Comparison of ENCODE assay signal across 22 mouse cellular contexts in genomic region chr6:94020566-94020965, GRCm38 (mm10).
A peak's percentile ranks its signal among the peaks of the same experiment; 100 is the strongest.
DNase-seq lines count a peak whose midpoint lies in the region; ATAC-seq and TF ChIP-seq lines count a peak whose summit lies in the region.
"Had no signal": no experiment of that assay in that cellular context is flagged by ENCODE, and none has a peak within 500 bp of the region (broad histone marks: within the 10 kb centered on the region; RNA-seq: fewer than 3 reads in every experiment).

No protein-coding gene starts in this region.

- H3K9ac ChIP-seq in hindbrain, postnatal 0 days (replicated peaks; ENCODE audit: low read length) = no peak overlapping the region
- no peak overlapping the region for H3K9ac ChIP-seq in hindbrain, embryonic 16.5 days (ENCODE audit: low read depth, low read length)
- H3K9ac ChIP-seq in midbrain, embryonic 14.5 days (replicated peaks; ENCODE audit: low read length) = no peak overlapping the region
- no peak overlapping the region for H3K9ac ChIP-seq in midbrain, embryonic 13.5 days (replicated peaks)
- H3K9ac ChIP-seq: embryonic facial prominence, embryonic 13.5 days; forebrain, embryonic 12.5 days; heart, embryonic 15.5 days; hindbrain, embryonic 13.5 days had no signal

- no peak for ATAC-seq in hindbrain, postnatal 0 days
- ATAC-seq in hindbrain, embryonic 16.5 days = no peak
- no peak for ATAC-seq in midbrain, embryonic 14.5 days (ENCODE audit: low FRiP score, low TSS enrichment)
- ATAC-seq in midbrain, embryonic 13.5 days = no peak
- ATAC-seq: Patski had no signal

- H3K36me3 ChIP-seq in hindbrain, postnatal 0 days (ENCODE audit: insufficient read depth, low read length) = no peaks in the 10 kb centered on the region
- H3K36me3 ChIP-seq in hindbrain, embryonic 16.5 days (ENCODE audit: control insufficient read depth, insufficient read depth, low read length) = no peaks in the 10 kb centered on the region
- H3K36me3 ChIP-seq in midbrain, embryonic 14.5 days (ENCODE audit: control insufficient read depth, insufficient read depth, low read length) = no peaks in the 10 kb centered on the region
- H3K36me3 ChIP-seq in midbrain, embryonic 13.5 days = no peaks in the 10 kb centered on the region
- H3K36me3 ChIP-seq: embryonic facial prominence, embryonic 13.5 days; forebrain, embryonic 12.5 days; heart, embryonic 15.5 days; hindbrain, embryonic 13.5 days had no signal

- no peak overlapping the region for H3K4me2 ChIP-seq in hindbrain, postnatal 0 days (ENCODE audit: low read depth, low read length)
- H3K4me2 ChIP-seq in hindbrain, embryonic 16.5 days (ENCODE audit: low read length) = no peak overlapping the region
- no peak overlapping the region for H3K4me2 ChIP-seq in midbrain, embryonic 14.5 days (ENCODE audit: low read length)
- H3K4me2 ChIP-seq in midbrain, embryonic 13.5 days (replicated peaks) = no peak overlapping the region
- H3K4me2 ChIP-seq: embryonic facial prominence, embryonic 13.5 days; forebrain, embryonic 12.5 days; heart, embryonic 11.5 days; heart, embryonic 15.5 days; hindbrain, embryonic 13.5 days had no signal

- no peak overlapping the region for H3K4me3 ChIP-seq in hindbrain, postnatal 0 days (ENCODE audit: low read length)
- H3K4me3 ChIP-seq in hindbrain, embryonic 16.5 days (ENCODE audit: low read length) = no peak overlapping the region
- H3K4me3 ChIP-seq in midbrain, embryonic 14.5 days (replicated peaks; ENCODE audit: low read depth, low read length) = no peak overlapping the region
- H3K4me3 ChIP-seq in midbrain, embryonic 13.5 days (replicated peaks) = no peak overlapping the region
- H3K4me3 ChIP-seq: embryonic facial prominence, embryonic 13.5 days; forebrain, embryonic 12.5 days; heart, adult 2 months; heart, embryonic 15.5 days; hindbrain, embryonic 13.5 days had no signal

- H3K4me1 ChIP-seq in hindbrain, postnatal 0 days (ENCODE audit: insufficient read depth, low read length) = no peaks in the 10 kb centered on the region
- no peaks in the 10 kb centered on the region for H3K4me1 ChIP-seq in hindbrain, embryonic 16.5 days (ENCODE audit: control insufficient read depth, insufficient read depth, low read depth, low read length)
- 0 out of 2 replicates have a peak, but pooled peaks cover 6% of the 10 kb centered on the region for H3K4me1 ChIP-seq in midbrain, embryonic 14.5 days (ENCODE audit: control insufficient read depth, insufficient read depth, low read length)
- H3K4me1 ChIP-seq in midbrain, embryonic 13.5 days (replicated peaks) = peaks cover 12% of the 10 kb centered on the region
- H3K4me1 ChIP-seq: heart, embryonic 15.5 days had no signal

- WGBS in hindbrain, postnatal 0 days = 35% methylated on average over 4 of the region's 4 CpGs
- 37% methylated on average over 4 of the region's 4 CpGs for WGBS in hindbrain, embryonic 16.5 days
- 31% methylated on average over 4 of the region's 4 CpGs for WGBS in midbrain, embryonic 14.5 days
- 42% methylated on average over 4 of the region's 4 CpGs for WGBS in midbrain, embryonic 13.5 days

- no peak overlapping the region for H3K27ac ChIP-seq in hindbrain, postnatal 0 days
- no peak overlapping the region for H3K27ac ChIP-seq in hindbrain, embryonic 16.5 days (ENCODE audit: low read depth, low read length)
- H3K27ac ChIP-seq in midbrain, embryonic 14.5 days (replicated peaks; ENCODE audit: low read depth, low read length) = no peak overlapping the region
- H3K27ac ChIP-seq in midbrain, embryonic 13.5 days = no peak overlapping the region
- H3K27ac ChIP-seq: embryonic facial prominence, embryonic 13.5 days; forebrain, embryonic 12.5 days; heart, adult 2 months; heart, embryonic 15.5 days; hindbrain, embryonic 13.5 days had no signal

- TF ChIP-seq CTCF in hindbrain, postnatal 0 days (IDR thresholded peaks at IDR 0.05; ENCODE audit: low read depth) = no peak

- peak; percentile 47 for DNase-seq in hindbrain, postnatal 0 days (ENCODE audit: low spot score)
- peak; percentile 63 for DNase-seq in midbrain, embryonic 14.5 days
- DNase-seq in right cerebral cortex, postnatal 10 days (ENCODE audit: low spot score in 2 of 2) = peak; percentile 31 to 35
- no peak for DNase-seq in right cerebral cortex, postnatal 14 days
- no peak for DNase-seq in cerebellum, adult 11-12 months
- DNase-seq: adrenal gland, adult 2 months; adrenal gland, postnatal 36 days; cerebellum, adult 18-20 months; cerebellum, adult 9-11 months; cerebellum, postnatal 36 days; gastrocnemius, postnatal 10 days; heart, adult 2 months; heart, postnatal 14 days had no signal

- H3K27me3 ChIP-seq in hindbrain, postnatal 0 days (ENCODE audit: insufficient read depth, low read length) = no peaks in the 10 kb centered on the region
- H3K27me3 ChIP-seq in hindbrain, embryonic 16.5 days (replicated peaks; ENCODE audit: control insufficient read depth, insufficient read depth, low read length) = no peaks in the 10 kb centered on the region
- H3K27me3 ChIP-seq in midbrain, embryonic 14.5 days (ENCODE audit: control insufficient read depth, insufficient read depth, low read length) = no peaks in the 10 kb centered on the region
- no peaks in the 10 kb centered on the region for H3K27me3 ChIP-seq in midbrain, embryonic 13.5 days
- H3K27me3 ChIP-seq: CH12.LX; embryonic facial prominence, embryonic 13.5 days; forebrain, embryonic 12.5 days; heart, embryonic 15.5 days; hindbrain, embryonic 13.5 days; Patski had no signal

- no peaks in the 10 kb centered on the region for H3K9me3 ChIP-seq in hindbrain, postnatal 0 days (ENCODE audit: low read length)
- H3K9me3 ChIP-seq in hindbrain, embryonic 16.5 days (ENCODE audit: control insufficient read depth, low read length) = no peaks in the 10 kb centered on the region
- H3K9me3 ChIP-seq in midbrain, embryonic 14.5 days (ENCODE audit: control insufficient read depth, low read length) = no peaks in the 10 kb centered on the region
- no peaks in the 10 kb centered on the region for H3K9me3 ChIP-seq in midbrain, embryonic 13.5 days
- H3K9me3 ChIP-seq: embryonic facial prominence, embryonic 13.5 days; forebrain, embryonic 12.5 days; heart, embryonic 15.5 days; hindbrain, embryonic 13.5 days had no signal

Comparison
In these comparisons a context has a peak if more than half of its experiments do, and no peak if none do; other contexts are left out.
1. DNase-seq: peak in hindbrain, postnatal 0 days (single experiment), midbrain, embryonic 14.5 days (single experiment) and right cerebral cortex, postnatal 10 days (2 of 2); none in right cerebral cortex, postnatal 14 days (single experiment) and cerebellum, adult 11-12 months (single experiment).